Mouse (Mus musculus): ENCODE measurements around the gene Atl2.
A peak's percentile ranks its signal among the peaks of the same experiment; 100 is the strongest.

Gene Atl2

DNA sequence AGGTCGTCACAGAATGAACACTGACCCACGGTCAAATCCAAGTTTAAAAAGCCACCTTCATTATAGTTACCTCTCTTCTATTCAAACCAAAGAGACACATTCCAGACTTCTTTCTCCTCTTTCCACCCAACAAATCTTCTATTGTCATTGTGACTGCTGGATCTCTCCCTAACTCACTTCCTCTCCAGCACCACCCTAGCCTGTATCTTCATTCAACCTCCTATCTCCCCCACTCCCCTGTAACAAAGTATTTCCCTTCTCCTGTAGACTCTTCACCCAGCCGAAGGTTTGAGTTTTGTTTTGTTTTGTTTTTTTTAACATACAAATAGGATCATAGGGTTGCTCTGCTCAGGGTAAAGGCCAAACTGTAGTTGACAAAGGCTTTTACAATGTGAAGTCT, 1.7 kb upstream of the Atl2 start:
- no peak for DNase-seq

DNA sequence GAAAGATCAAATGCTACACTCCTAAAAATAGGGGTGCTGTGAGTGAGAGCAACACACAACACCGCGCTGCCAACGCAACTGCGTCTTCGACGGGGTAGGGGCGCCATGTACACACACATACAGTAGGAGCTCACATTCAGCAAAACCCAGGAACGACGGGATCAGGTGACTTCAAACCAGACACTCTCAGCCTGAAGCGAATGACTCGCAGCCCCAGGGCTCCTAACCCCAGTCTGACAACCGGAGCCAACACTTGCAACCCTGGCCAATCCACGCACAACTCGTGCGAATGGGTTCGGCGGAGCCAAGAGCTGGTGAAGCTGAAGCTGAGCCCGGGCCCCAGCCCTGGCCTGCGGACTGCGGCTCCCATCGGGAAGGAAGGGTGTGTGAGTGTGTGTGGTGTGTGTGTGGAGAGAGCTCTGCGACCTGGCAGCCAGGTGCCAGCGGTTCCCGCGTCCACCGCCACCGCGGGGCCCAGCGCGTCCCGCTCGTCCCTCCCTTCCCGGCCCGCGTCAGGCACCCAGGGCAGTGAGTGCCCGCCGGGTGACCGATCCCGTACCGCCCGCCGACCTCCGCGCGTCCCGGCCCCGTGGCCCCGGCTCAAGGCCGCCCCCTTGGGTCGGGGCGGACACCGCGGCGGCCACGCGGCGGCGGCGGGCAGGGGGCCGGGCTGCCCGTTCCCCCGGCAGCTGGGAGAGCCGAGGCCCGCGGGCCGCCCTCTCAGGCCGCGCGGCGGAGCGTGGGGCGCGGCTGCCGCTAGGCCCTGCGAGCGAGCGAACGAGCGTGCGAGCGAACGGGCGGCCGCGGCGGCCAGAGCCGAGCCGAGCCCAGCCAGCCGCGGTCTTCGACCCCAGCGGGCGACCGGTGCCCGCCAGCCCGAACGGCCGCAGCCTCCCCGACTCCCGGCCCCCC, 696 bp downstream of the Atl2 start:
- DNase-seq: peak; percentile 64

DNA sequence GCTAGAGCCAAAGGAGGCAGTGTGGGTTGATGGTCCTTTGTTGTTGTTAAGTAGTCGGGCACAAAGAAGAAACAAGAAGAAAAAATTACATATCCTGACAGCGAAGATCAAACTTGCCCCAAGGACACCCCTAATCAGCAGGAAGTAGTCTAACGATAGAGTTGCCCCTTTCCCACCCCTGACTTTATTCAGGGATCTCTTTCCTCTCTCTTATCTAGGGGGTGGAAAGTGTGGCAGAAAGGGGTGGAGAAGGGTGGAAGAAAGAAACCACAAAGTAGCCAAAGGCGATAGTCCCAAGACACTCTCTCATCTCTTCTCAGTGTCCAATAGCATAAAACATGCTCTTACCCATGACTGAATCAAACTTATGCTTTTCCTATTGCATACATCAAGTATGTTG, 1.9 kb downstream of the Atl2 start:
- DNase-seq: no peak

DNA sequence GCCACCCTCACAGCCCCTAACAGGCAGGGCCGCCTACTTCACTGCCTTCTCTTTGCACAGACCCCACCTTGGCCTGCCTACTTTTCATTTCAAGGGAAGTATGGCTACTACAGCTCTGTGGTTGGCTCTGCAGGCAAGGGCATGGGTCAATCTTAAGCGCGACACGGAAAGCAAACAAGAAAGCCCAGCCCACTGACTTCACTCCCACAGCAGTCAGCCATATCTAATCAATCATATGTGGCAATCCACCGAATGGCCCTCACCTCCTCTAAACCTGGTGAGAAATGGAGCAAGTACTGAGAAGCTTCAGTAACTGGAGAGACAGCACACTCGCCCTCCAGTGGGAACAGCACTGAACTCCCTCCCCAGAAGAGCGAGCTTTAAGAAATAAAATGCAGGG, 4.0 kb downstream of the Atl2 start:
- DNase-seq: no peak

DNA sequence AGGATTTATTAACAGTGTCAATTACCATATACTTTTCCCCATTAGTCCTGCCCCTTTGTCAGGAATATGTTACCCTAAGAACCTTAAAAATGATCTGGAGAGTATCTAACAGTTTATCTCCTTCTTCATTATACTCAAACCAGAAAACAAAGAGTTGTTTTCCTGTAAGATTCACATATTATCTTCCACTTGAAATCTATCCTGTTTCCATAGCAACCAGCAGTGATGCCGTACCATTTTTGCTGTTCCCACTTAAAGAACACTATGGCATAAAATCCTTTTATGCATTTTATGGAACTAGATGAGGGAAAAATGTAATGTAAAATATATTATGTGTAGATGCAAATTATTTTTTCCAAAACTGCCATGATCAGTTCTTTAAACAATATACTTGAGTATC, 8.0 kb downstream of the Atl2 start:
- no peak for DNase-seq

DNA sequence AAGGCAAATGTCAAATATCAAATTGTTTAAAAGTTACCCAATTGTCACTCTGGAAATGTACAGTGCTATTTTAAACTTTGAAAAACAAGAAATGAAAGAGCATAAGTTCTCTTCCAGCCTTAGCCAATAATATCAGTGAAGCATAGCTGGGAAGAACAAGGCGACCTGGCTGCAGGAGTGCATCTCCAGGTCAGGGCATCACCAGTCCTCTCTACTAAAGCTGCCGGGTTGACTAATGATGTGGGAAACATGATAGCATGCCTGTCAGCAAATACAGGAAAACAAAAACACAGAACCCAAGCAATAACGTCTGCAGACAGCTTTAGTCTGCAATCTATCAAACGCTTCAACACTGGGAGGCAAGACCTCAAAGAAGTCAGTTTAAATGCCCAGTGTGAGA, 12.7 kb downstream of the Atl2 start:
- DNase-seq: no peak

DNA sequence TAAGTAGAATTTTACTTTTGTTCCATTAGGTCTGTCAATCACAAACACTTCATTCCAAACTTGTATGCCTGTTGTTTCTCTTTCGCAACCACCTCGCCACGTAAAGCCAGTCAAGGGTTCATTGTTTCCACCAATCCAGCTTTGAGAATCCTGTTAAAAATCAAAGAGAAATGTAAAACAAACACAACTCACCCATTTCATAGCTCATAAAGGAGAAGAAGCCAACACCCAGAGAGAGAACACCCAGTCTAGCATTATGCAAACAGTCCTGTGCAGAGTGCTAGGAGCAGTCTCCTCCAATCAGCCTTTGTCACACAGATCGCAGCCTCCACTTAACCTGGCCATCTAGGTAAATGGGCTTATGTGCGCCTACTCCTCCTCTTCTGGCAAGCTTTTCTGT, 30.9 kb downstream of the Atl2 start:
- no peak for DNase-seq

DNA sequence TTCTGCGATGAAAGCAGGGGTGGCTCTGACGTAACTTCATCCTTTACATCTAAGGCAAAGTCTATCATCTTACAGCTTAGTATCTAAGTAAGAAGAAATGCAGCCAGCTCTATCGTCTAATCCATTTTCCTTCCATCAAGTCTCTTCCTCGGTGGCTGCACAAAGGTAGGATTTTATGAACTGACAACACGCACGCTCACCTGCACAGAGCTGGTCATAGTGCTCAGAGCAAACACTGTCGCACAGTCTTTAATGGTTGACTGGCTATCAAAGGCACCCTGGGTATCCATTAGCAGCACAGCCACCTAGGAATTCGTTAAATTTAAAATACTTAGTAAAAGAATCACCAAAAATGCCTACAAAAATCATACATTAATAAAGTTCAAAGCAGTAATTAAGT, 31.4 kb downstream of the Atl2 start:
- no peak for DNase-seq

DNA sequence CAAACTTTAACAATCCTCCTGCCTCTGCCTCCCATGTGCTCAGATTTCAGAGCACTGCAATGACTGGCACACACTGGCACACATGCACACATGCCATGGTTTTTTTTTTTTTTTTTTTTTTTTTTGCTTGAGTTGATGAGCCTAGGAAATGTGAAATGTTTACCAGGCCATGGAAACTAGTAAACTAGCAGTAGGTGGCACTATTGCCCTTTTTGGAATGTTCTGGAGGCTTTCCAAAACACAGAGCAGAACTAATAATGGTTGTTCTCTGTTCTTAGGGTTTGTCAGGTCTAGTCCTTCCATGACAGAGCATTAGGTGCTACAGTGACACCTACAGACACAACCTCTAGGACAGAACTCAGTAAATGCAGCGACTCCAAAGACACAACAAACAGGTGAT, 33.9 kb downstream of the Atl2 start:
- peak; percentile 52 for DNase-seq

DNA sequence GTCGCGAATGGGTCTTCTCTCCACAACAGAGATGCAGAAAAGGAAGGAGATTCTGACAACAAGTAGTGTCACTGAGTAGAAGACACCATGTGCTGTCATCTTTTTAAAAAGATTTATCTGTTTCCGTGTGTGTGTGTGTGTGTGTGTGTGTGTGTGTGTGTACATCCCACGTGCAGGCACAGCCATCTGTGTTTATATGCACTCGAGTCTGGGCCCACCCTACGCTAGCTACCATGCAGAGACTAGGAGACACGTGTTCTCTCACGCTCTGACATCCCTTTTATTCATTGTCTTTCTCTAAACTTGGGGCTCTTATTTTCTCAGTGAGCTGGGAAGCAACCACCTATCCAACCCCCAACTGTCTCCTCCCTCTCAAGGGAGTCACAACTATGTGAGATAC, 40.4 kb downstream of the Atl2 start:
- no peak for DNase-seq

DNA sequence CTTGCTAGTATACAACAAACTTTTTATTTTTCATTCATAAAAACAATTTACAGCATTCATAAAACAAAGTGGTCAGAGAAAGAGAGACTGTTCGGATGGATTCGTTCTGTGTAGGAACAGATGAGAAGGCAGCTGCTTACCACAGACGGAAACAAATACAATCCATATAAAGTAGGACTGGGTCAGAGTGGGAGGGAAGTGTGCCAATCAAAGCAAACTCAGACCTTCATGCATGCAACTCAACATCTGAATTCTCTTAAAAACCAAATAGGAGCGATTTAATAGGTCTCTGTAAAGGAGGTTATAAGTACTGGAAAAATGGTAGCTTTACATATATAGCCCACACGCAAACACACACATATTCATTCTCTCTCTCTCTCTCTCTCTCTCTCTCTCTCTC, 47.5 kb downstream of the Atl2 start:
- DNase-seq: no peak

DNA sequence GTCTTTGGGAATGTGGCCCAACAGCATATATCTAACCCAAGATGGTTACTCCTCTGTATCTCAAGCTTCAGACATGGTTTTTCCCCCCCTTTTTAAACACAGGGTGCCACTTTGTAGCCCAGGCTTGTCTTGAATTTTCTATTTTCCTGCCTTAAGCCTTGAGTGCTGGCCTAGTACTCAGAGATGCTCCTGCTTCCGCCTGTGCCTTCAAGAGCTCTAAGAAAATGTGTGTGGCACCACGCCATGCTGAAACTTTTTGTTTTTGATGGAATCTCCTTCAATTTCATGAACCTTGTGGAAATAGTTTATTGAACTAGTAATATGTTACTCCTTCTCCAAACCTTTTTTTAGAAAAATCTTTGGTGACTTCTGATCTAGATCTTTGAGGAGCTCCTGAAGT, 49.7 kb downstream of the Atl2 start:
- no peak for DNase-seq

DNA sequence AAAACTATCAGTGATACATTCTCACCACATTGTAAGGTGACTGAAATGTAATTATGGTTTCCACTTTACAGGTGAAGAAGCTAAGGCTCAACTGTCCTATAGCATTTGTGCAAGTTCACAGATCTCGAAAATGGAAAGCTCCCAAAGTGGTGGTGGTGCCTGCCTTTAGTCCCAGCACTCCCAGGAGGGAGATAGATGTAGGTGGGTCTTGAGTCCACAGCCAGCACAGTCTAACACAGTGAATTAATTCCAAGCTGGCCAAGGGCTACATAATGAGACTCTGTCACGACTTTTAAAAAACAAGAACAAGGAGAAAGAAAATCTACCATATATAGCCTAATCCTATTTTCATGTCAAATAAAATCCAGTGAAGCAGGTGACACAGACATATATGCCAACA, 50.2 kb downstream of the Atl2 start:
- DNase-seq: no peak

DNA sequence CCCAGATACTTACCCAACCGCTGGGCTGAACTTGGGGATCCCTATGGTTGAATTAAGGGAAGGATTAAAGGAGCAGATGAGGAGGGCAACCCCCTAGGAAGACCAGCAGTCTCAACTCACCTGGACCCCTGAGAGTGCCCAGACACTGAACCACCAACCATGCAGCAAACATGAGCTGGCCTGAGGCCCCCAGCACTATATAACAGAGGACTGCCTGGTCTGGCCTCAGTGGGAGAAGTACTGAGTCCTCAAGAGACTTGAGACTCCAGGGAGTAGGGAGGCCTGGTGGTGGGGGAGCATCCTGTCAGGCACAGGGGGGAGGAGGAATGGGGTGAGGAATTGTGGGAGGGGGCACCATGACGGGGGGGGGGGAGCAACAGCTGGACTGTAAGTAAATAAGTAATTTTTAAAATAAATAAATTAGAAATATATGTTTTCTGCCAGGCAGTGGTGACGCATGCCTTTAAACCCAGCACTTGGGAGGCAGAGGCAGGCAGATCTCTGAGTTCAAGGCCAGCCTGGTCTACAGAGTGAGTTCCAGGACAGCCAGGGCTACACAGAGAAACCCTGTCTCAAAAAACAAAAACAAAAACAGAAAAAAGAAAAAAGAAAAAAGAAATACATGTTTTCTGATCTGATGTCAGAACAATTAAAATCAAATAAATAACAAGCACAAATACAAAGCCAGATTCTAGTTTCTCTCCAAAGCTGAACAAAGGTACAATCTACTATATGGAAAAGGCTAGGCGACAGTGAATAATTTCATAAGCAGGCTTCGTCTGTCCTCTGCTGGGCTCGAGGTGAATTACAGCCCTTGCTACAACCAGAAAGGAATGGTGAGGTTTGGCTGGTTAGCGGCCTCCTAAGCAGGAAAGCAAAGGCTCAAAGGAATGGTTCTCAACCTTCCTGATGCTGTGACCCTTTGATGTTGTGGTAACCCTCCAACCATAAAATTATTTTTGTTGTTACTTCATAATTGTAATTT, 55.4 kb downstream of the Atl2 start:
- DNase-seq: peak; percentile 83

DNA sequence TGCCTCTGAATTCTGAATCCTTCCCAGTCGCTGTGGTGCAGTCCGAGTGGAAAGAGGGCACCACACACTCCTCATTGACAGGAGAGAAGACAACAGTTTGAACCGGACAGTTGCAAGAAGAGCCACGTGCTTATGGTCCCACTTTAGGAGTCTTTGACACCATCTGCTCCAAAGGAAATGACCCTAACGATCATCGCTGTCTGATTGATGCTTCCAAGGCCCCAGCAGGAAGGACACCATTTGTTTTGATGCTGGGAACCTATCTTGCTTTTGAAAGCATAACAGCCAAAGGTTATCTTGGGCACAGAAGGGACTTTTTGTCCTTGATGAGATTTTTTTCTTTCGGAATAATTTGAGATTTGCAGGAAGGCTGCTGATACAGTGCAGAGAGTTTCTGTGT, 58.9 kb downstream of the Atl2 start:
- peak; percentile 57 for DNase-seq

DNA sequence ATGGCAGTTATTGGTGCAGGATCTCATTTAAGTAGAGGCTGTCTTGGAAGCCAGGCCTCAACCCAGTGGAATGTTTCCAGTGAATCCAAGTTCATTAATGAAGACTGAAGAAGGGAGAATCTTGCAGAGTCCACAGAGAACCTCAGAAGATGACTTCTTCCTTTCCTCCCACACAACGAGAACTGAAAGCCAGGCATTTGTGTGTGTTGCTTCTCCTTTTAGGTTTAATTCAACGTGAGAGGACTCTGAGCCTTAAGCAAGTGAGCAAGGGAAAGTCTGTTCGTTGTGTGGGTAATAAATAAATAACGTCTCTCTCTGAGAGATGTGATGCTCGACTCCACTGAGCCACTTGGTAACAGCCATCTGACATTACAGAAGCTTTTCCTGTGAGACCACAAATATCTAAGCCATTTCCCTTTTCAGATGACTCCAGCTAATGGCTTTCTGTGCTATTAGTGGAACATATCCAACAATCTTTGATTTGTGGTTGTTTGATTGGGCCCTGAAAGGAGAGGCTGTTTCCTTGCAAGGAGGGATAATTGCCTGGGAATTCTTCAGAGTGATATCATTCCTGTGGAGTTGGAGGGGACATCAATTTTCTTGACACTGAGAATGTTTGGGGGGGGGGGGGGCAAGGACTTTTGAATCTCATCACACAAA, 60.1 kb downstream of the Atl2 start:
- DNase-seq: peak; percentile 64

DNA sequence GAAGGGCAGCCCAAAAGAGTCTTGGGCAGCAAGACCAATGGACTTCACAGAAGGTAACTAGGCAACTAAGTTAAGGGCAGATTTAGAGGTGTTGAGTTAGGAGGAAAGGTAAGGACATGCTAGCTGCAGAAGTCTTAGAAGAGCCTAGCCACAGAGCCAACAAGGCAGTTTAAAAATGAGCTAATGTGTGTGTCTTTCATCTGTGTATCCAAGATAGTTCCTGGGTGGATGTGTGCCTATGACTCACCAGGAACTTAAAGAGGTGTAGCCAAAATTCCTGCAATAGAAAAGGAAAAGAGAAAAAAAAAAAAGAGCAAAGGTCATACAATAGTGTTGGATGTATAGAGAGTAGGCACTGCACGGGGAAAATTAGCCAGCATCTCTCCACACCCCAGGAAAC, 63.6 kb downstream of the Atl2 start:
- no peak for DNase-seq

DNA sequence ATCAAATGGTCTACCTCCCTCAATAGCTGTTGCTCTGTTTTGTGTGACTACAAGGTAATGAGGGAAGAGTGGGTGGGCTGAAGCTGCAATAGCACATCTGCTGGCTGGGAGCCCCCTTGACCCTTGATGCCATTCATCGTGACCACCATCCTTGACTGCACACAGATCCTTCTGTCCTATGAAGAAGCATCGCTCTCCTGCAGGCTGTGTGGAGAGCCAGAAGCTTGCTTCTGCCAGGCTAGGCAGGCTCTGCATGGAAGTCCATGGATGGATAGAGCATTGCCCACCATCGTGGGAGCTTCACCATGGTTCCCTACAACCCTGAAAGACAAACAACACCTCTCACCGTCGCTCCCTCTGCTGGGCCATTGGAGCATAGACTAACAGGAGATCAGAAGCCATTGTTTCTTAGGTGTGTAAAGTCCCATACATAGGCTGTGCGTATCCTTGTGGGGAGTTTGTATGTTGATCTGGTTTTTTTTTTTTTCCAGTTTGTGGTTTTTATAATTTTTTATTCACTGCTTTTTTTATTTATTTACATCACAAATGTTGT, 69.4 kb downstream of the Atl2 start:
- no peak for DNase-seq

DNA sequence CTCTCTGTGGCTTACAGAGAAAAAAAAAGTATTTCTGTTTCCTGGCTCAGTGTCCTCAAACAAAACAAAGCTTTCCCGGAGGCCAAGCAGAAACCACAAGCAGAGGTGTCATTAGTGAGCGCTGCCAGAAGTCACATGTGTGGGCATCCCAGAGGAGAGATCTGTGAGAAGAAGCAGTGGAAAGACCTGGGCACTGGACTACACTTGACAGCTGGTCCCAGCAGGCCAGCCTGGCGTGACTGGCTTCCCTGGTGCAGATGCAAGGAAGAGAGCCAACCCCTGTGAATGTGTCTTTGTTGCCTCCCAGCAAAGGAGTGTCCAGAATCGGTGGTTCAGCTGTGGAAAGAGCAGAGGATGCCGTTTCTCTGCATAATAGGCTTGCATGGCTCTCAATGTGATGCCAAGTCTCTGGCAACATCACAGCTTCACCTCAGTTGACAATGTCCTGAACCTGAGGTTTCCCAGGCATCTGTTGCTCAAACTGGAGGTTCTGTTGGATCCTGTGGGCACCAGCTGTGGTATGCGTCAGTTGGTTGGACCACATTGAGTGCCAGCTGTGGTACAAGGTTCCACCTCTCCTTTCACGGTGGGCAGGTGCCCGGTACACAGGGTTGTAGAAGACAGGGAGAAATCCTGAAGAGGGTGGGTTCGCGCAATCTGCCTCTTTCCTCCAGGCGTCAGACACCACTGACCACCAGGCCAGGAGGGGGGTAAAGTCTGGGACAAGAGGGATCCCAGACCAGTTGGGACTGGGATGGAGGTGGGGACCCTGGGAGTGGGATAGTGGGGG, 70.5 kb downstream of the Atl2 start:
- DNase-seq: no peak

DNA sequence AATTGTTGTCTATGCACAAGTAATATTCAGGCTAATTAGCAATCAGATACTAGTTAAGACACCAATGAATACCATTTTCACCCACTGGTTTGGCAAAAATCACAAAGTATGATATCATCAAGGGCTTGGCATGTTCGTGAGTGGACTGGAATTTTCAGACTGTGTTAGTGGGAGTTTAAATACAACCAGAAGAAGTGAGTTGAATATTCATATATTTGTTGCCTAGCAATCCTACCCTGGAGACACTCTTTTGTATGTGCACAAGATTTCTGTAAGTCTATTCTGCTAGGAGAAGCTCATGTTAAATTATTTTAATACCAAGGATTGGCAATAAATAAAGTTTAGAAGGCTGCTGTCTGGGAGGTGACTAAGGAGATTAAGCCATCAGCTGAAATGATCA, 71.5 kb downstream of the Atl2 start:
- DNase-seq: no peak

DNA sequence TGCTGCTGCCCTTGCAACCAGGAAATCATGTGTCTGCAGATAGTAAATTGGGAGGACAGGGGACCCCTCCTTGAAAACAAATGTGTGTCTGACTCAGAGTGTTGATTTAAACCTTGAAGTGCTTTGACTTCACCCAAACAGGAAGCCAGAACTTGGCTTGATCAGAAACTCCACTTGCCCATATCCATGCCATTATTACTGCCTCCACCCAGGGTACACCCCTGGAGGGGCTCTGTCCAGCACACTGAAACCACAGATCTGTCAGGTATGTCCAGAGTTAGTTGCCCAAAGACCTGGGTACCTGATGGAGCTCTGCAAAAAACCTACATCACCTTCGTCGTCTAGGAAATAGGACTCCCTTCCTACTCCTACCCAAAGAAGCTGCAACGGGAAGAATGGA, 77.0 kb downstream of the Atl2 start:
- DNase-seq: no peak

DNA sequence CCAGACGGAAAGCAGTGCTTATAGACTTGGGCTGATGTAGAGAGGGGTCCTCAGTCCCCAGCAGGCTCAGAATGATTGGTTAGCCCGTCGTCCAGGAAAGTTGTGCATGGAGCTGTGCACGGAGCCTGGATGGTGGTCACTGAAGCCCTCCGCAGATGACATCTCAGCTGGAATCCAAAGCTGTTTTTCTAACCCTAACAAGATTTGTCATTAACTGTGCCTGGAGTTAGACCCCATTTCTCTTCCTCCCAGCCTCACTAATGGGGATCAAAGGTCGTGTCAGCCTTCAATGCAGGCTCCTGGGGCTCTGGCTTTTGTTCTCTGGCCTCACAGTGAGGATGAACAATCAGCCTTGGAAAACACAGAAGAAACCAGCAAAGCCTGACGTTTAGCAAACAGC, 77.9 kb downstream of the Atl2 start:
- DNase-seq: peak; percentile 61

All from kidney, postnatal 14 days (tissue).